Mouse (Mus musculus) stomach, embryonic 14.5 days (tissue): ENCODE data around the gene Wdr90. TPM values are rescaled to one million over a fixed set of nuclear protein-coding genes. Genes with fewer than 3 reads are reported as not detected.
A peak's percentile ranks its signal among the peaks of the same experiment; 100 is the strongest.

Source experiments
- ATAC-seq: fragments of 200-750 bp; cut with Nextera tagmentation; 2 replicates; pipeline ENCODE4 v1.8.0; 2017; ENCODE audit warnings: low read depth, moderate TSS enrichment; ENCODE audit not compliant: insufficient number of reproducible peaks, insufficient read depth, low FRiP score
- H3K27ac ChIP-seq: fragments of 300-500 bp; sonication (generic); 2 replicates; pipeline ENCODE4 v1.5.1; 2014; ENCODE audit warnings: mild to moderate bottlenecking, low read length, moderate library complexity, mixed read lengths
- H3K27me3 ChIP-seq: fragments of 300-500 bp; sonication (generic); 2 replicates; pipeline ENCODE4 v1.6.1; 2014; ENCODE audit warnings: low read length, control low read depth, mixed read lengths; ENCODE audit not compliant: control insufficient read depth, insufficient read depth
- H3K36me3 ChIP-seq: fragments of 300-500 bp; sonication (generic); 2 replicates; pipeline ENCODE4 v1.6.1; 2014; ENCODE audit warnings: mild to moderate bottlenecking, control low read depth, low read length, moderate library complexity, mixed read lengths; ENCODE audit not compliant: control insufficient read depth, insufficient read depth
- H3K4me1 ChIP-seq: fragments of 300-500 bp; sonication (generic); 2 replicates; pipeline ENCODE4 v1.6.1; 2014; ENCODE audit warnings: low read length, control low read depth, mixed read lengths; ENCODE audit not compliant: control insufficient read depth, insufficient read depth
- H3K4me2 ChIP-seq: fragments of 300-500 bp; sonication (generic); replicated peaks from 2 replicates; pipeline ENCODE4 v1.6.1; 2014; ENCODE audit warnings: low read depth, low read length, control low read depth
- H3K4me3 ChIP-seq: fragments of 300-500 bp; sonication (generic); 2 replicates; pipeline ENCODE4 v1.5.1; 2014; ENCODE audit warnings: low read depth, low read length, control low read depth
- H3K9ac ChIP-seq: fragments of 300-500 bp; sonication (generic); replicated peaks from 2 replicates; pipeline ENCODE4 v1.6.1; 2014; ENCODE audit warnings: low read depth, mild to moderate bottlenecking, control low read depth, low read length, moderate library complexity, mixed read lengths
- H3K9me3 ChIP-seq: fragments of 300-500 bp; sonication (generic); 2 replicates; pipeline ENCODE4 v1.6.1; 2016; ENCODE audit warnings: low read depth, low read length, control low read depth; ENCODE audit not compliant: control insufficient read depth
- WGBS: fragments of 180-500 bp; shearing (Covaris S2); extraction: QIAGEN DNeasy Blood & Tissue Kit; methylation state at CpG from one replicate; pipeline ENCODE4 v1.1.7; 2014; 5-methylcytosine and 5-hydroxymethylcytosine counted together
- polyA plus RNA-seq: library from polyadenylated mRNA; unstranded; fragments of >200 nt; fragmentation: Nextera tagmentation; extraction: Ambion mirVana; gene quantifications from 2 replicates; pipeline ENCODE4 v1.2.1, GENCODE M21; 2014

Gene Wdr90
- polyA plus RNA-seq, 1 experiment from 2014 or later = 22.5 TPM

DNA sequence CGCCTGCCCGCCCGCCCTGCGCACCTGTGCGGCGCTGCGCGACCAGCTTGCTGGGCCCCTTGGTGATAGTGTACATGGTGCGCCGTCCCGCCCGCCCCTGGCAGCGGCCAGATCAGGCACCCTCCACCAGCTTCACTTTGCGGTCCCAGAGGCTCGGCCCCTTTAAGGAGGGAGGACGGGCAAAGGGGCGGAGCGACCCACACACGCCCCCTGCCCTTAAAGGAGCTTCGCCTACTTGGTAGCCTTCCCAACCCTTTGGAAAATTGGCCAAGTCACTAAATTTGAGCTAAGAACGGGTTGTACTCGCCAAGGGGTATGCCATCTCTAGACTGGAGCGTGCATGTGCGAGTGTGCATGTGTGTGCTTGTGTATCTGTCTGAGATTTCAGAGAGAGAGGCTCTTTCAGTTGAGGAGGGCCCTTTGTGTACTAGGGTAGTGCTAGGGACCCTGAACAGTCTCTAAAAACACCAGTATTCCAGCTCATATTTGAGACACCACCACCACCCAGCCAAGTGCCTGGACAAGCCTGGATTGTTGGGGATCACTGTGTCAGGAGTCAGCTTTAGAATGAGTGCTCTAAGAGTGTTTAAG is 7.4 kb upstream of the Wdr90 start, which contains the start of gene Mcrip2:
Gene Mcrip2 (minus strand): TSS at position 164 of the 591 bp plus-strand sequence.
- WGBS = under 1% methylated on average over 24 of the region's 24 CpGs
- Histone ChIP-seq H3K4me2 (peak within 1 kb of the TSS; percentile 99), H3K4me1 (peaks cover 10% of the 10 kb centered on the region; the same call in 1 of the 2 replicates), H3K27ac (peak within 1 kb of the TSS; percentile 66), H3K9me3 (no peaks in the 10 kb centered on the region), H3K9ac (peak within 1 kb of the TSS; percentile 28; the same call in 1 of the 2 replicates), H3K4me3 (peak within 1 kb of the TSS; percentile 67), H3K36me3 (no peaks in the 10 kb centered on the region), H3K27me3 (no peaks in the 10 kb centered on the region)
- peak; percentile 84 for ATAC-seq

DNA sequence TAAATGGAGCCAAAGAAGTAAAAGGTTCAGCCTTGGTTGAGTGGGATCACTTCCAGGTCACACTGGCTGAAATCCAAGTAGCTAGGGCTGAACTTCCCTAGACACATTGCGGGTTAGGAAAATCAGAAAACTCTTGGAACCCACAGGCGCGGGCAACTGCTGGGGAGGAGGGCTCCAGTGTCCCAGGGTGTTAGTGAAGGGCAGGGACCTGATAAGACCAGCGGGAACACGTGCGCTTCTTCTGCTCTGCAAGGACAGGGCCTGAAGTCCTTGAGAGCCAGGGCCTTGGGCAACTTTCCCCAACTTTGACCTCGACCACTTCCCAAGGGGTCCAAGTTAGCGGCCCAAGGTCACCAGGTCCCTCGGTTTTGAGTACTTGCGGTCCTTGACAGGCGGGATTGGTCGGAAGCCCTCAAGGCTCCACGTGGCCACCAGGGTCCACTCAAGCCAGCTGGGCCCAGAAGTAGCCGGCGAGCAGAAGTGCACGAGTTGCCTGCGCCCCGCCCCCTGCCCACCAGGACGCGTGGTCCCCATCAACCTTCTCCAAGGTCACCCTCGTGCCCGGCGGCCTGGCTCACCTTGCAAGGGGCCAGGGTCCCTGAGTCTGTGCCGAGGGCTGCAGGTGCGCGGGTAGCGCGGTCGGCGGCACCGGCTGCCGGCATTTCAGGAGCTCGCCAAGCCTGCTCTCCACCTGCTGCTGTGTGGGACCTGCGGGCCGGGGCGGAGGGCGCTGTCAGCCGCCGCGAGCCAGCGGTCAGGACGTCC is 6.7 kb upstream of the Wdr90 start:
- H3K4me3 ChIP-seq = peak overlapping the region; percentile 67
- no peaks in the 10 kb centered on the region for H3K9me3 ChIP-seq
- H3K36me3 ChIP-seq = no peaks in the 10 kb centered on the region
- peak; percentile 1 for ATAC-seq
- 2% methylated on average over 42 of the region's 42 CpGs for WGBS
- H3K27ac ChIP-seq = peak overlapping the region; percentile 23; the same call in 1 of the 2 replicates
- H3K4me1 ChIP-seq = peaks cover 10% of the 10 kb centered on the region; the same call in 1 of the 2 replicates
- peak overlapping the region; percentile 99 for H3K4me2 ChIP-seq
- no peaks in the 10 kb centered on the region for H3K27me3 ChIP-seq
- H3K9ac ChIP-seq = peak overlapping the region; percentile 28; the same call in 1 of the 2 replicates

DNA sequence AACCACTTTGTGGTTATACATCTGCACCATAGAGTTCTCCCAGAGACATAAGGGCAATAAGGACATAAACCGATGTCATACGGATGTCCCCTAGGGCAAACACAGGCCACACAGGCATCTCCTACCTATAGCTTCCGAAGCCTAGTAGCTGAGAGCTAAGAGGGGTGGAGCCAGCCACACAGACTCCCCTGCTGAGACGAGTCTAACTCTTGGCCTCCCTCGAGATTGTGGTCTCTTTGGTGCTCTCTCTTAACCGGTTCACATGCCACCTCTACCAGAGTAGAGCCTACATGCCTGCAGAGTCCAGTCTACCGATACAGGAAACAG is 6.2 kb upstream of the Wdr90 start:
- H3K36me3 ChIP-seq = no peaks in the 10 kb centered on the region

DNA sequence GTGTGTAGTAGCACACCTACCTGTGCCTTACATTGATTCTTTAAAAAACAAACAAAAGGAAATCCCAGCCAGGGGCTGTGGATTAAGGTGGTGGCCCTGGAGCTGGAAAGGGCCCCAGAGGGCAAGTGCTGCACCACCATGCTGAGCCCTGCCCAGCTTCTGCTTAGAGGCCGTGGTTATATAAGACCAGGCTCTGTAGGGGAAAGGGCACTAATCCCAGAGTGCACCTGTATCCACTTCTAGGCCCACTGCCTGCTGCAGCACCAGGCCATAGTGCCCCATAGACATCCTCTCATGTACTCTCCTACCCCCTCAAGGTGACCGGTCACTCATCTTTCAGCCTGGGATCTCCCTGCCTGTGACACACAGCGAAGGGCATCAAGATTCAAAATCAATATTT is 4.9 kb upstream of the Wdr90 start:
- no peak overlapping the region for H3K4me3 ChIP-seq
- H3K9me3 ChIP-seq = no peaks in the 10 kb centered on the region
- H3K4me2 ChIP-seq = no peak overlapping the region
- H3K9ac ChIP-seq = no peak overlapping the region
- peaks cover 10% of the 10 kb centered on the region; the same call in 1 of the 2 replicates for H3K4me1 ChIP-seq
- no peaks in the 10 kb centered on the region for H3K36me3 ChIP-seq
- WGBS = 85% methylated on average over 3 of the region's 3 CpGs
- no peak for ATAC-seq
- no peak overlapping the region for H3K27ac ChIP-seq
- no peaks in the 10 kb centered on the region for H3K27me3 ChIP-seq

More for the DNA sequence above, 6.2 kb upstream of the Wdr90 start:
- 13% methylated on average over 7 of the region's 7 CpGs for WGBS
- peak overlapping the region; percentile 28; the same call in 1 of the 2 replicates for H3K9ac ChIP-seq
- H3K9me3 ChIP-seq = no peaks in the 10 kb centered on the region
- H3K4me1 ChIP-seq = peaks cover 10% of the 10 kb centered on the region; the same call in 1 of the 2 replicates
- no peaks in the 10 kb centered on the region for H3K27me3 ChIP-seq
- H3K4me3 ChIP-seq = peak overlapping the region; percentile 67
- no peak overlapping the region for H3K27ac ChIP-seq
- no peak for ATAC-seq
- H3K4me2 ChIP-seq = peak overlapping the region; percentile 99

DNA sequence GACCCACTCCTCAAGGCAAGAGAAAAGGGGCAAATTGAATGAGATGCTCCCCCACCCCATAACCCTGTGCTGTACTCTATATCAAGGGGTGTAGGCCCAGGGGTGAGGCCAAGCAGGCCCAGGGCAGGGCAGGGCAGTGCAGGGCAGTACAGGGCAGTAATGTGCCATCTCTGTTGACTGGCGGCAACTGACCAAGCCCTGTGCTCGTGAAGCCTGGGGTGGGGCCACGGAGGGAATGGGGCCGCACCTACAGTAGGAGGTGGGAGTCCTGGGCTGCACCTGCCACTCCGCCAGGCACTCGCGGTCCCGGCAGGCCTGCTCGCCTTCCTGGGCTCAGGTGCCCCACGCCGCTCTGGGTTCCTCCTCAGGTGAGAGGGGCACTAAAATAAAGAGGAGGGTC is 4.0 kb upstream of the Wdr90 start:
- ATAC-seq = no peak
- WGBS = 77% methylated on average over 11 of the region's 11 CpGs
- Histone ChIP-seq H3K9ac (no peak overlapping the region), H3K36me3 (no peaks in the 10 kb centered on the region), H3K9me3 (no peaks in the 10 kb centered on the region), H3K27ac (no peak overlapping the region), H3K4me2 (no peak overlapping the region), H3K4me3 (no peak overlapping the region), H3K27me3 (no peaks in the 10 kb centered on the region), H3K4me1 (peaks cover 18% of the 10 kb centered on the region)

DNA sequence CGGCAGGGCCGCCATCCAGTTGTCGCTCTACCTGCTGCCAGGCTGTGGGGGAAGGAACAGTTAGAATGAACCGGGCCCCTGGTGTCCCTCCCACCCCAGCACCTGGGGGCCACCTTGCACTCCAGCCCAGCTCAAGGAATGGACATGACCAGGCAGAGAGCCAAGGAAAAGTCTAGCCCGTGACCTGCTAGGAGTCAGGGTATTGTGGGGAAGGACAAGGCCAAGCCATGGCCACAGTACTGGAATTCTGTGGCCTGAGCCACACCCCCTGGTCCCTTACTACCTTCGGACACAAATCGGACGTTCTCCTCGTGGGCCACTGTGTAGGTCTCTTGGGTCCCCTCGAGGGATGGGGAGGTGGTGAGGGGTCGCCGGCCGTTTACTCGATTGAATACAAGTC is 3.0 kb upstream of the Wdr90 start:
- Histone ChIP-seq H3K36me3 (no peaks in the 10 kb centered on the region), H3K4me1 (peaks cover 18% of the 10 kb centered on the region), H3K9me3 (no peaks in the 10 kb centered on the region), H3K9ac (no peak overlapping the region), H3K4me2 (no peak overlapping the region), H3K27me3 (no peaks in the 10 kb centered on the region), H3K27ac (no peak overlapping the region), H3K4me3 (no peak overlapping the region)
- ATAC-seq = no peak
- 95% methylated on average over 14 of the region's 14 CpGs for WGBS

DNA sequence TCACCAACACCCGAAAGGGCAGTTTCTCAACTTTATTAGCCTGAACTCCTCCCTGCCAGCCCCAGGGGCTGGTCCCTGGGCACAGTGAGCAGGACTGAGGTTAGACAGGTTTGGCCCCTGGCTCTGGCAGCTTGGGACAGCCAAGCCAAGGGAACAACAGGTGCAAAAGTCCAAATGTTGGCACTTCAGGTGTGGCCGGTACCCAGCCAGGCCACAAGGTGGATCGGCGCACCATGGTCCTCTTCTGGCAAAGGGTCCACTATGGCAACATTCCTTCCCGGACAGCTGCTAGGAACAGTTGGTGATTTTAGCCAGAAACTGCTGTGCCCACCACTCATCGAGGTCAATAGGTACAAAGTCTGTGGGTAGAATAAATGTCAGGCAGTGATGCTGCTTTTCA is 2.4 kb upstream of the Wdr90 start:
- H3K27ac ChIP-seq = no peak overlapping the region
- H3K4me2 ChIP-seq = no peak overlapping the region
- ATAC-seq = no peak
- H3K4me3 ChIP-seq = no peak overlapping the region
- no peaks in the 10 kb centered on the region for H3K27me3 ChIP-seq
- H3K9me3 ChIP-seq = no peaks in the 10 kb centered on the region
- H3K4me1 ChIP-seq = peaks cover 14% of the 10 kb centered on the region
- H3K9ac ChIP-seq = no peak overlapping the region
- no peaks in the 10 kb centered on the region for H3K36me3 ChIP-seq
- WGBS = 89% methylated on average over 6 of the region's 6 CpGs

DNA sequence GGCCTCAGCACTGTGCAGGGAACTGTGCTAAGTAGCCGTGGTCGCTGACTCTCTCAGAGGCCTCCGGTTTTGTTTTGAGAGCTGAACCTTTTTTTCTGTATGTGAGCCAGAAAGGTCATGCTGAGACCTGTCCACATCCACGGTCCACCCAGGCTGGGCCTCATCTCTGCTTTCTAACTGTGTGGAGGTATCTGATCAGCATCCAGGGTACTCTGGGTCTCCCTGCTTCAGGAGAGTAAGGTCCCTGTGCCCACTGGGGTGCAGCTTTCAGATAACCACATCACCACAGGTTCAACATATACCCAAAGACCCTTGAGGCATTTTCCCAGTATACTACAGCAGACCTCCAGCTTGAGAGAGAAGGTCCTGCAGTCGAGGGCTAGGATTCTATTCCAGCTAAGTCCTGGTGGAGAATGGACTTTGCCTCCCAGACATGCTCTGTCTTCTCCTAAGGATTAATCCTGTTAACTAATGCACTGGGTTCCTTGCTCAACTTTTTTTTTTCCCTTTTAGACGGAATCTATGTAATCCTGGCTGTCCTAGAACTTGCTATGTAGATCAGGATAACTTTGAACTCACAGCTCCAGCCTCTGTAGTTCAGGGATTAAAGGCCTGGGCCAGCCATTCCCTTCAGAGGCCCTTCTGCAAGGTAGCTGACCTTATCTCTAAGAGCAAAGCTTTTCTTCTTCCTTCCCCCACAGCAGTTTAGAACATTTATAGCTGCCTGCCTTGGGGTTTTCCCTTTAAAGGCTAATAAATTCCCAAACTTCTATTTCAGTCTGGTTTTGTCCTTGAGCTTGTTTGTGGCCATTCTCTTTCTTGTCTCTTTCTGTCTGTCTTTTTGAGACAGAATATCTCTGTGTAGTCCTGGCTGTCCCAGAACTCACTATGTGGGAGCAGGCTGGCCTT is 657 bp upstream of the Wdr90 start:
- 15% methylated on average over 6 of the region's 6 CpGs for WGBS
- no peak for ATAC-seq
- H3K9ac ChIP-seq = peak overlapping the region; percentile 73
- H3K36me3 ChIP-seq = no peaks in the 10 kb centered on the region
- H3K27ac ChIP-seq = peak overlapping the region; percentile 73
- no peaks in the 10 kb centered on the region for H3K27me3 ChIP-seq
- no peaks in the 10 kb centered on the region for H3K9me3 ChIP-seq
- peaks cover 7% of the 10 kb centered on the region for H3K4me1 ChIP-seq
- peak overlapping the region; percentile 93 for H3K4me2 ChIP-seq
- H3K4me3 ChIP-seq = peak overlapping the region; percentile 65
